Mouse (Mus musculus): ENCODE data around the gene Fut8.
"Not testable (repeated sequence)": the region's sequence is repeated elsewhere in the genome, so short reads cannot be mapped to it uniquely, and the experiment has no call there.

Fut8 gene

DNA sequence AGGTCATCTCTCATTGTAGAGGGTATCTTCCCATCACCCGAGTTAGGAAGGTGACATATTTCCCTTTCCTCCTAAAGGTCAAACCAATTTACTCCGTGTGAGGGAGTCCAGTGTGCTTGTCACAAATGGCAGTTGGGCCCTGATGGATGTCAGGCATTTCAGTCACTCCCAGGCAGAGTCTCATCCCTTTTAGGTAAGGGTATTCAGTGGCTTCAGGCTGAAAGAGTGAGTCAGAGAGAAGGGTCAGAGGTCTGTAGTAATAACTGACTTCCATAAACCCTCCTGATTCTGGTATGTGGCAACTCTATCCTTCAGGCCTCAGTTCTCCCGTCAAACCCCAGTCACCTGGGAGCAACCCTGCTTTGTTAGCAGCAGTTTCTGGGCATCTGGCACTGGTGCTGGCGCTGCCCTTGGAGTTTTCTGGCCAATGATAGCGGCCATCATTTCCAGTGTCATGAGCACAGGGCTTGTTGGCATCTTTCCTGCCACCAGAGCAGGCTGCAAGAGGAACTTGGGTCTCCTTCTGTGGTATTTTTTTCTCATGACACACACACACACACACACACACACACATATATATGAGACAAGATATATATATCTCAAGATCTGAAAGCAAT, 262.6 kb downstream of the Fut8 start:
- DNase-seq (ENCODE audit: low read depth, low spot score): no peak

- no peak for DNase-seq (ENCODE audit: low read depth, low spot score)
Measured at GRCm38 (mm10) chr12:77501466-77502240, 263.7 kb downstream of the Fut8 start.

GRCm38 (mm10) chr12:77502243-77502642, 264.3 kb downstream of the Fut8 start:
- DNase-seq (ENCODE audit: low read depth, low spot score): no peak

DNA sequence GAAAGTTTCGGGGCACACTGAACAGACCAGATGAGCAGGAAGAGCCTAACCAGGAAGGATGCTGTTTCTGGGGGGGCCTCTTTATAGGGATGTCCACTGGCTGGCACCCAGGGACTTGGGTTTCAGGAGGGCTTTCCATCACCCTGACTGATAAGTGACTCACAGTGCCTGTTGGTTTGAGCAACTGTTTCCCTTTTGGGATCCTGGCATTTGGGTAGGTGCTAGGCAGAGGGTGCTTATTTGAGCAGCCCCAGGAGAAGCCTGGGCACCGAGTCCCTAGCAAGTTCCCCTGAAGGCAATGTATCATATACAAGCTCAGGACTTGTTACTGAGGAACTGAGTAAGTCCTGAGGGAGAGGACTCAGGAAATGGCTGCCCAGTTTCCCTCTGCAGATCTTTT, 267.5 kb downstream of the Fut8 start:
- DNase-seq (ENCODE audit: low read depth, low spot score): no peak

DNA sequence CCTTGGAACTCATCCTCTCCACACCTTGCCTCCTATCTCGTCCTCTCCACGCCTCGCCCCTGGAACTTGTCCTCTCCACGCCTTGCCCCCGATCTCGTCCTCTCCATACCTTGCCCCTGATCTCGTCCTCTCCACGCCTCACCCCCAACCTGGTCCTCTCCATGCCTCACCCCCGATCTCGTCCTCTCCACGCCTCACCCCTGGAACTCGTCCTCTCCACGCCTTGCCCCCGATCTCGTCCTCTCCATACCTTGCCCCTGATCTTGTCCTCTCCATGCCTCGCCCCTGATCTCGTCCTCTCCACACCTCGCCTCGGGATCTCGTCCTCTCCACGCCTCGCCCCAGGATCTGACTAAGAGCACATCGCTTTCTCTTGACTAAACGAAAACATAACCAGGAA, 269.8 kb downstream of the Fut8 start:
- DNase-seq (ENCODE audit: low read depth, low spot score): no peak

- no peak for DNase-seq (ENCODE audit: low read depth, low spot score)
Measured at GRCm38 (mm10) chr12:77510758-77511157, 272.8 kb downstream of the Fut8 start.

- no peak for DNase-seq (ENCODE audit: low read depth, low spot score)
Measured at GRCm38 (mm10) chr12:77511206-77511605, 273.3 kb downstream of the Fut8 start.

- no peak for DNase-seq (ENCODE audit: low read depth, low spot score)
Measured at GRCm38 (mm10) chr12:77511631-77512030, 273.7 kb downstream of the Fut8 start.

GRCm38 (mm10) chr12:77516805-77517204, 278.9 kb downstream of the Fut8 start:
- no peak for DNase-seq (ENCODE audit: low read depth, low spot score)

- DNase-seq (ENCODE audit: low read depth, low spot score): no peak
Measured at GRCm38 (mm10) chr12:77517691-77518090, 279.8 kb downstream of the Fut8 start.

GRCm38 (mm10) chr12:77519534-77520102, 281.7 kb downstream of the Fut8 start:
- DNase-seq (ENCODE audit: low read depth, low spot score): no peak

- not testable (repeated sequence) for DNase-seq (ENCODE audit: low read depth, low spot score)
Measured at GRCm38 (mm10) chr12:77524014-77524413, 286.1 kb downstream of the Fut8 start.

Data from retina, adult 2 months (tissue).